Mouse (Mus musculus) pancreas, adult 10 weeks (tissue): ENCODE measurements around the gene Rab11fip5. TPM values are rescaled to one million over a fixed set of nuclear protein-coding genes. Genes with fewer than 3 reads are reported as not detected.

Experiments used
- polyA plus RNA-seq: library from polyadenylated mRNA; stranded (reverse); fragments of 350-450 nt; fragmentation: Illumina TruSeq; extraction: RNeasy Lipid Tissue Mini Kit (QIAGEN cat#74804); gene quantifications from one replicate; pipeline ENCODE4 v1.2.3, GENCODE M21; 2015; ENCODE audit warnings: low read depth, low replicate concordance; ENCODE audit not compliant: insufficient read depth

The Rab11fip5 gene
- polyA plus RNA-seq, result 6.9 TPM

DNA sequence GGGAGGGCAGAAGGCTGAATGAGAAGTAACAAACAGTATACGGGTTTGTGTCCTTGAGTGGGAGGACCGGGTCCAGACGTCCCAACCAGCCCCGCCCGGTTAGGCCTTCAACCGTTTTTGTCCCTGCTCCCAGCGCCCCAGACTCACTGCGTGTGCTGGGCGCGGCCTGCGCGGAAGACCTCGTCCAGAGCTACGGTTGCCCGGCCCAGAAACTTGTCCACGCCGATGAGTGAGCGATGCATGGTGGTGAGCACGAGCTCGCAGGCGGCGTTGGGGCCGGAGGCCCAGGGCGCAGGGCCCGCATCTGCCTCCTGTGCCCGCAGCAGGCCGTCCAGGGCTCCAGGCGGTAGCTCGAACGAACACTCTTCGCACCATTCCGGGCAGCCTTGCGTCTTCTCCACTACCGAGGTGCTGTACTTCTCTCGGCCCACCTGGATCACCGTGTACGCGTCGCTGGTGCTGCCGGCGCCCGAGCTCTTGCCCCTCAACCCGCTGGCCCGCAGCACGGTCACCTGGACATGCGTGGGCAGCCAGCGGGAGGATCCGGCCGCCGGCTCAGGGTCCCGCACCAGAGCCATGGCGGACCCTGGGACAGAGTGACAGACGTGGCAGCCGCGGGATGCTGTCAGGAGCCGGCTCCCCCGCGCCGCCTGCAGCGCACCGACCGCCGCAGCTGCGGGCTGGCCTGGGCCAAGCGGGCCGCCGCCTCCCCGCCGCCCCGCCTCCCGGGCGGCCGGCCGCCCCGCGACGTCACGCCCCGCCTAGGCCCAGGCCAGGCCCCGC is at the start of gene Rab11fip5:
Gene Rab11fip5 (minus strand): TSS at position 684 of the 783 bp plus-strand sequence.

DNA sequence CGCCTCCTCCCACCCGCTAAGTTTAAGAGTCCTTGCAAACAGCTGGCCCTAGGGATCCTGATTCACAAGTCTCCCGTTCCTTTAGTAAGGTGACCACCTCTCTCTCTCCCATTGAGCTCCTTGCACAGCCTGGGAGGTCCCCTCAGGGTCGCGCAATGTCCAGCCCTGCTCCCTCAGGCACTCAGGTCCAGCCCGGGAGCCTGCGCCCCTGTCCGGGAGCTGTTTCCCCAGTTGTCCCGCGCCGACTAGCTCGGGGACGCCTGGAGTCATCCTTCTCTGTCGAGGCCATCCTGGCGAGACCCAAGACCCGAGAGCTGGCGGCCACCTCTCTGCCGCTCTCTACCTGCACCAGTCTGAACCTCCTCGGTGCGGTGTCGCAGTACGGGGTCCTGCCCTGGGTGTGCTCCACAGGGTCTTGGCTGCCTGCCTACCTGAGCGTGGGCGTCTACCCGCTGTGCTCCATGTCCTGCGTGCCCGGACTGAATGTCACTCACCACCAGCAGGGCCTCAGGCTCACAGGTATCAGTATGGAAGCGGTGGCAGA is 49.5 kb upstream of the Rab11fip5 start, which contains the start of gene Noto:
Gene Noto (plus strand): TSS at position 51 of the 544 bp plus-strand sequence.

DNA sequence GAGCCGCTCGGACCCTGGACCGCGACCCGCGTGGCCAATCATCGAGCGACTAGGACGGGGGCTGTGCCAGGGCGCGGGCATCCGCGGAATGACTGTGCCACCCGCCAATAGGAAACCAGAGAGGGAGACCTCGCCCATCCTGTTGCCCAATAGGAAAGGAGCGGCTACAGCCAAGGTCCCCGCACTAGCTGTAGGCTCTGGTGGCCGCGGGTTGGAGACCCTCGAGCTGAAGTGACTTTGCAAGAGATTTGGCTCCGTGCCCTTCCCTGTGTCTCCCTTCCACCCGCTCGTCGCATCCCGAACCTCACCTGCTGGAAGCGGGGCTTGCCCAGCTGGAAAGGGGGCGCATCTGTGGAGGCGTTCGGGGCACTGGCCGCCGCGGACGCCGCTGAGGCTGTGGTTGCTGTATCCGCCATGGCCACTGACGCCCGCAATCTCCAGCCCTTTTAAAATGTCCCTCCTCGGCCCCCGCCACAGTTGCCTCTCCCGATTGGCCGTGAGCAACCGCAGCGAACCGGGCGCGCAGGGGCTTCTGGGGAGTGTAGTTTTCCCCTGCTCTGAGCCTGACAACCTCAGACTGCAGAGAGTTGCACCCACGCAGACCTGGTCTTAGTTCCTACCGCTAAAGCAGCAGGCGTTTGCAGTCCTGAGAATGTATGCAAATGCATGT is 41.3 kb downstream of the Rab11fip5 start, which contains the start of gene Sfxn5:
Gene Sfxn5 (minus strand): TSS at position 423 of the 670 bp plus-strand sequence.

Other genes with a start within 250 kb of the Rab11fip5 start
- gene Spr, start 236.9 kb downstream of the Rab11fip5 start, polyA plus RNA-seq, result 11.7 TPM
- gene Emx1, start 187.2 kb downstream of the Rab11fip5 start, polyA plus RNA-seq, result not detected
- 2.8 TPM for gene Sfxn5, start 41.2 kb downstream of the Rab11fip5 start, polyA plus RNA-seq
- gene Noto, start 49.3 kb upstream of the Rab11fip5 start, polyA plus RNA-seq, result not detected
- 7.6 TPM for gene Smyd5, start 57.4 kb upstream of the Rab11fip5 start, polyA plus RNA-seq
- 45.0 TPM for gene Cct7, start 76.9 kb upstream of the Rab11fip5 start, polyA plus RNA-seq
- 5.8 TPM for gene Pradc1, start 77.3 kb upstream of the Rab11fip5 start, polyA plus RNA-seq
- not detected for gene Fbxo41, start 128.4 kb upstream of the Rab11fip5 start, polyA plus RNA-seq
- gene Egr4, start 139.0 kb upstream of the Rab11fip5 start, polyA plus RNA-seq, result not detected
- 0.61 TPM for gene Alms1, start 212.9 kb upstream of the Rab11fip5 start, polyA plus RNA-seq